ENCODE assay signal across 9 mouse cellular contexts in the genomic region with DNA sequence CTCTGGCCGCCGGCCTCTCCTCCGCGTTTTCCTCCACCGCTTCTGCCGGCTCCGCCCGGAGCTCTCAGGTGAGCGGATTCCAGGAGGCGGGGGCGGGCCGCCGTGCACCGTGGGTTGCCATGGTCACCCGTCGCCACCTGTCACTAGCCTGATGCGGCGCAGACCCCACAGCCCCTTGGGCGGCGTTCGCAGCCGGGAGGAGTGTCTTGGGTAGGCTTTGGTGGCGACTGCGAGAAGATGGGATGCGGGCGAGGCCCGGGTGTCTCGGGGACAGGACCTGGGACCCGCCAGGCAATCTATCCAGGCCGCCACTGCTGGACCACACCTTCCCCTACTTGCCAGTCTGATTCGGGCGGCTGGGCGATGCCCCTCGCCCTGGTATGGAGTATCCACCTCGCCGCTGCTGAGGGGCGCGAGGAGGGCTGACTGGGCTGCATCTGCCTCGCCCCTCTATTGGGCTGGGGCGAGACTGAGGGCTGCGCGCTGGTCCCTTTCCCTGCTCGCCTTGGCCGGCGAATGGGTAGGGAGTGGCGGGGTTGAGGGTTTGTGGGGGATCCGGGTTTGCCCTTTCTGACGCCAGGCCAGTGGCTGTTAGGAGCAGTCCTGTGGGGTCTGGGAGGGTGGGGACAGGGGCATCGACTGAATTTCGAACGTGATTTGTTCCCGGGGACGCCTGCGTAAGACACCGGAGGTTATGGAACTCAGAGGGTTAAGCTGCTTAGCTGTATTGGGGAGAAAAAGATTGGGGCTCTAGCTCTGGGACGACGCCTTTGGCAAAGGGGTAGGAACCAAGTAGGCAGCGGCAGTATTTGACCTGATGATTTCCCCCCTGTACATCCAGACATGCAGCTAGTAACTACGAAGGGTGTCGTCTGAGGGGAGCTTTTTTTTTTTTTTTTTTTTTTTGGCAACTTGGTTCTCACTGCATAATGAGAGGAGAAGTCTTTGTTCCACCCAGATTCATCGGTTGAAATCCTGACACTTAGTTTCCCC. TPM values are rescaled to one million over a fixed set of nuclear protein-coding genes. Genes with fewer than 3 reads are reported as not detected.
DNase-seq lines count a peak whose midpoint lies in the region; ATAC-seq and TF ChIP-seq lines count a peak whose summit lies in the region.
"Had no signal": no experiment of that assay in that cellular context is flagged by ENCODE, and none has a peak within 500 bp of the region (broad histone marks: within the 10 kb centered on the region; RNA-seq: fewer than 3 reads in every experiment).

No protein-coding gene starts in this region.

- peak overlapping the region; percentile 96 for H3K4me3 ChIP-seq in kidney, adult 2 months (ENCODE audit: insufficient read depth, low read depth, low read length)
- peak overlapping the region; percentile 82 to 86 for H3K4me3 ChIP-seq in MEL (ENCODE audit: control insufficient read depth in 1 of 2, insufficient read depth in 1 of 2, low read depth in 2 of 2, low read length in 2 of 2)
- peak overlapping the region; percentile 96 for H3K4me3 ChIP-seq in embryonic facial prominence, embryonic 14.5 days (ENCODE audit: low read depth, low read length)
- H3K4me3 ChIP-seq in limb, embryonic 10.5 days: peak overlapping the region; percentile 87

- H3K4me2 ChIP-seq in embryonic facial prominence, embryonic 14.5 days (ENCODE audit: low read depth, low read length): peak overlapping the region; percentile 87

- H3K79me2 ChIP-seq in MEL (ENCODE audit: control insufficient read depth, insufficient read depth, low read length, poor library complexity): peaks cover 2% of the 10 kb centered on the region; the same call in 1 of the 2 replicates

- peak overlapping the region; percentile 32; the same call in 1 of the 2 replicates for H3K27ac ChIP-seq in kidney, adult 2 months (ENCODE audit: insufficient read depth, low read depth, low read length)
- H3K27ac ChIP-seq in MEL (ENCODE audit: control insufficient read depth, low read depth, low read length): peak overlapping the region; percentile 31; the same call in 1 of the 2 replicates
- H3K27ac ChIP-seq in embryonic facial prominence, embryonic 14.5 days (replicated peaks; ENCODE audit: low read depth, low read length): peak overlapping the region; percentile 46
- peak overlapping the region; percentile 73; the same call in 1 of the 2 replicates for H3K27ac ChIP-seq in limb, embryonic 10.5 days

- no peaks in the 10 kb centered on the region for H3K27me3 ChIP-seq in kidney, adult 2 months (replicated peaks; ENCODE audit: control insufficient read depth, insufficient read depth, low read length)
- H3K27me3 ChIP-seq in MEL (ENCODE audit: control insufficient read depth in 1 of 2, insufficient read depth in 2 of 2, low read length in 2 of 2): no peaks in the 10 kb centered on the region
- H3K27me3 ChIP-seq in embryonic facial prominence, embryonic 14.5 days (replicated peaks; ENCODE audit: control insufficient read depth, insufficient read depth, low read length): no peaks in the 10 kb centered on the region
- no peaks in the 10 kb centered on the region for H3K27me3 ChIP-seq in limb, embryonic 10.5 days (ENCODE audit: low read depth, poor library complexity, severe bottlenecking)

- no peak for TF ChIP-seq POLR2A in kidney, adult 2 months (IDR thresholded peaks at IDR 0.05; ENCODE audit: low read depth, low read length)
- TF ChIP-seq POLR2A in MEL (IDR thresholded peaks at IDR 0.05; ENCODE audit: control insufficient read depth in 1 of 2, insufficient read depth in 1 of 2, low read depth in 1 of 2, low read length in 2 of 2, poor library complexity in 1 of 2): peak in 1 of 2 experiments; percentile 3; a peak in 1 of 4 replicates

- H3K4me1 ChIP-seq in kidney, adult 2 months (ENCODE audit: control insufficient read depth, insufficient read depth, low read length): no peaks in the 10 kb centered on the region; the same call in 1 of the 2 replicates
- H3K4me1 ChIP-seq in MEL (ENCODE audit: control insufficient read depth in 1 of 2, insufficient read depth in 2 of 2, low read length in 2 of 2): peaks cover 2 to 6% of the 10 kb centered on the region in 2 experiments; a peak in 1 of 4 replicates
- 0 out of 2 replicates have a peak, but pooled peaks cover 4% of the 10 kb centered on the region for H3K4me1 ChIP-seq in embryonic facial prominence, embryonic 14.5 days (ENCODE audit: control insufficient read depth, insufficient read depth, low read length)
- H3K4me1 ChIP-seq in limb, embryonic 10.5 days: peaks cover 18% of the 10 kb centered on the region

- no peaks in the 10 kb centered on the region for H3K9me3 ChIP-seq in MEL (replicated peaks; ENCODE audit: insufficient read depth, low read length)
- H3K9me3 ChIP-seq in embryonic facial prominence, embryonic 14.5 days (ENCODE audit: control insufficient read depth, low read length): no peaks in the 10 kb centered on the region
- no peaks in the 10 kb centered on the region for H3K9me3 ChIP-seq in limb, embryonic 10.5 days (replicated peaks)

- no peak for TF ChIP-seq RAD21 in MEL (IDR thresholded peaks at IDR 0.05; ENCODE audit: low read depth, low read length)

- TF ChIP-seq CTCF in kidney, adult 2 months (conservative IDR thresholded peaks at IDR 0.05; ENCODE audit: insufficient read depth, insufficient read length, low read depth, low read length): no peak
- no peak for TF ChIP-seq CTCF in MEL (IDR thresholded peaks at IDR 0.05 in 2 of 3, conservative IDR thresholded peaks at IDR 0.05 in 1 of 3; ENCODE audit: control insufficient read depth in 1 of 3, insufficient read depth in 1 of 3, low read depth in 2 of 3, low read length in 3 of 3, poor library complexity in 1 of 3, severe bottlenecking in 1 of 3)

- no peak for DNase-seq in kidney, adult 2 months
- DNase-seq in kidney, postnatal 14 days: no peak
- peak; percentile 44 for DNase-seq in MEL (ENCODE audit: low read depth, low spot score)
- DNase-seq in embryonic facial prominence, embryonic 14.5 days (ENCODE audit: low spot score): no peak
- DNase-seq in limb, embryonic 10.5 days (ENCODE audit: low spot score): peak; percentile 67
- DNase-seq in naive thymus-derived CD4-positive, alpha-beta T cell, adult 2 months (ENCODE audit: low read depth): peak; percentile 23
- no peak for DNase-seq in cerebellum, adult 18-20 months
- no peak for DNase-seq in frontal cortex, postnatal 25 days (ENCODE audit: low spot score in 2 of 2)

- H3K9ac ChIP-seq in MEL (ENCODE audit: control insufficient read depth, low read depth, low read length, poor library complexity, severe bottlenecking): peak overlapping the region; percentile 73
- H3K9ac ChIP-seq in embryonic facial prominence, embryonic 14.5 days (ENCODE audit: low read depth, low read length): peak overlapping the region; percentile 71

- no peak for TF ChIP-seq EP300 in MEL (IDR thresholded peaks at IDR 0.05; ENCODE audit: low read depth in 1 of 2, low read length in 2 of 2)

- WGBS in kidney, adult 2 months: under 1% methylated on average over 61 of the region's 61 CpGs
- WGBS in embryonic facial prominence, embryonic 14.5 days: under 1% methylated on average over 27 of the region's 61 CpGs
- under 1% methylated on average over 60 of the region's 61 CpGs for WGBS in limb, embryonic 10.5 days

- peak; percentile 81 for ATAC-seq in embryonic facial prominence, embryonic 14.5 days (ENCODE audit: low read depth)

- no peaks in the 10 kb centered on the region for H3K36me3 ChIP-seq in kidney, adult 2 months (ENCODE audit: control insufficient read depth, insufficient read depth, low read length)
- peaks cover 0 to 3% of the 10 kb centered on the region in 2 experiments; a peak in 2 of 4 replicates for H3K36me3 ChIP-seq in MEL (ENCODE audit: control insufficient read depth in 1 of 2, insufficient read depth in 2 of 2, low read length in 2 of 2)
- no peaks in the 10 kb centered on the region for H3K36me3 ChIP-seq in embryonic facial prominence, embryonic 14.5 days (ENCODE audit: control insufficient read depth, insufficient read depth, low read length)
- no peaks in the 10 kb centered on the region for H3K36me3 ChIP-seq in limb, embryonic 10.5 days

RNA-seq across cellular contexts. Expression of a gene that starts 0.7 kb away (rescaled TPM):
- polyA plus RNA-seq in kidney, adult 2 months (2012; rRNA removed): 5.6 TPM in 2 replicates
- total RNA-seq in MEL (2012; rRNA removed): 2.4 and 2.5 TPM in 2 replicates
- polyA plus RNA-seq in MEL (2012; ENCODE audit: insufficient read depth in 1 of 2, insufficient read length in 2 of 2, low read depth in 1 of 2, low replicate concordance in 2 of 2, missing spikeins in 1 of 2): 1 to 10 TPM in 1 of 2 experiments, not detected in 1; 3.8 TPM
- polyA plus RNA-seq in embryonic facial prominence, embryonic 14.5 days (2014; fragmentation: Nextera tagmentation; extraction: Ambion mirVana): 16.3 and 17.9 TPM in 2 replicates
- 6.1 and 7.3 TPM in 2 replicates for polyA plus RNA-seq in limb, embryonic 10.5 days (2016; fragmentation: Nextera tagmentation; extraction: Ambion mirVana)

RNA-seq across cellular contexts. Expression of a gene that starts 20.3 kb away (rescaled TPM):
- 3.7 and 5.3 TPM in 2 replicates for polyA plus RNA-seq in kidney, adult 2 months (2012; rRNA removed)
- total RNA-seq in MEL (2012; rRNA removed): 5.4 and 6.5 TPM in 2 replicates
- 1 to 10 TPM in 1 of 2 experiments, not detected in 1; 7.0 TPM for polyA plus RNA-seq in MEL (2012; ENCODE audit: insufficient read depth in 1 of 2, insufficient read length in 2 of 2, low read depth in 1 of 2, low replicate concordance in 2 of 2, missing spikeins in 1 of 2)
- polyA plus RNA-seq in embryonic facial prominence, embryonic 14.5 days (2014; fragmentation: Nextera tagmentation; extraction: Ambion mirVana): 40.2 and 40.4 TPM in 2 replicates
- 47.3 and 53.2 TPM in 2 replicates for polyA plus RNA-seq in limb, embryonic 10.5 days (2016; fragmentation: Nextera tagmentation; extraction: Ambion mirVana)

RNA-seq across cellular contexts. Expression of a gene that starts 29.6 kb away (rescaled TPM):
- polyA plus RNA-seq in kidney, adult 2 months (2012; rRNA removed): 6.4 and 7.5 TPM in 2 replicates
- 15.1 and 20.8 TPM in 2 replicates for total RNA-seq in MEL (2012; rRNA removed)
- polyA plus RNA-seq in MEL (2012; ENCODE audit: insufficient read depth in 1 of 2, insufficient read length in 2 of 2, low read depth in 1 of 2, low replicate concordance in 2 of 2, missing spikeins in 1 of 2): 10 to 100 TPM in 1 of 2 experiments, not detected in 1; 15.9 TPM
- polyA plus RNA-seq in embryonic facial prominence, embryonic 14.5 days (2014; fragmentation: Nextera tagmentation; extraction: Ambion mirVana): 46.3 and 46.8 TPM in 2 replicates
- polyA plus RNA-seq in limb, embryonic 10.5 days (2016; fragmentation: Nextera tagmentation; extraction: Ambion mirVana): 25.2 and 34.9 TPM in 2 replicates

RNA-seq across cellular contexts. Expression of a gene that starts 55.5 kb away (rescaled TPM):
- polyA plus RNA-seq in kidney, adult 2 months (2012; rRNA removed): 0.25 and 0.37 TPM in 2 replicates
- 0.08 and 0.29 TPM in 2 replicates for total RNA-seq in MEL (2012; rRNA removed)
- polyA plus RNA-seq in MEL (2012; ENCODE audit: insufficient read depth in 1 of 2, insufficient read length in 2 of 2, low read depth in 1 of 2, low replicate concordance in 2 of 2, missing spikeins in 1 of 2): under 1 TPM in 1 of 2 experiments, not detected in 1; 0.31 TPM
- polyA plus RNA-seq in embryonic facial prominence, embryonic 14.5 days (2014; fragmentation: Nextera tagmentation; extraction: Ambion mirVana): 2.2 and 2.5 TPM in 2 replicates
- polyA plus RNA-seq in limb, embryonic 10.5 days (2016; fragmentation: Nextera tagmentation; extraction: Ambion mirVana): 0.28 and 0.40 TPM in 2 replicates
- total RNA-seq: neutrophil, adult 5-6 weeks had no signal

RNA-seq across cellular contexts. Expression of a gene that starts 57.9 kb away (rescaled TPM):
- 0.17 and 0.24 TPM in 2 replicates for polyA plus RNA-seq in kidney, adult 2 months (2012; rRNA removed)
- total RNA-seq in MEL (2012; rRNA removed): not detected in 2 replicates
- under 1 TPM in 1 of 2 experiments, not detected in 1; 0.17 TPM for polyA plus RNA-seq in MEL (2012; ENCODE audit: insufficient read depth in 1 of 2, insufficient read length in 2 of 2, low read depth in 1 of 2, low replicate concordance in 2 of 2, missing spikeins in 1 of 2)
- polyA plus RNA-seq in embryonic facial prominence, embryonic 14.5 days (2014; fragmentation: Nextera tagmentation; extraction: Ambion mirVana): 0.63 and 1.1 TPM in 2 replicates
- polyA plus RNA-seq in limb, embryonic 10.5 days (2016; fragmentation: Nextera tagmentation; extraction: Ambion mirVana): 0.20 TPM in 1 of 2 replicates, not detected in the other
- total RNA-seq: neutrophil, adult 5-6 weeks had no signal

Comparison
In these comparisons a context has a peak if more than half of its experiments do, and no peak if none do; other contexts are left out.
1. DNase-seq: peak in MEL (single experiment), limb, embryonic 10.5 days (single experiment) and naive thymus-derived CD4-positive, alpha-beta T cell, adult 2 months (single experiment); none in kidney, adult 2 months (single experiment), kidney, postnatal 14 days (single experiment), embryonic facial prominence, embryonic 14.5 days (single experiment), cerebellum, adult 18-20 months (0 of 2) and frontal cortex, postnatal 25 days (0 of 2).
2. Peak in every context shown above with its lines, with median percentiles within 50 percentile points of each other: H3K27ac ChIP-seq and H3K4me3 ChIP-seq.